Mouse (Mus musculus) limb, embryonic 15.5 days (tissue): ENCODE results near the gene Pmf1. TPM values are rescaled to one million over a fixed set of nuclear protein-coding genes. Genes with fewer than 3 reads are reported as not detected.

Experiments used
- ATAC-seq: fragments of 200-750 bp; cut with Nextera tagmentation; 2 replicates; pipeline ENCODE4 v1.8.0; 2017; ENCODE audit warnings: low read depth, moderate TSS enrichment; ENCODE audit not compliant: insufficient number of reproducible peaks, low FRiP score, low TSS enrichment
- H3K27ac ChIP-seq: fragments of 300-500 bp; sonication (generic); 2 replicates; pipeline ENCODE4 v1.5.1; 2015; ENCODE audit warnings: moderate library complexity, mild to moderate bottlenecking, inconsistent platforms
- H3K27me3 ChIP-seq: fragments of 300-500 bp; sonication (generic); 2 replicates; pipeline ENCODE4 v1.6.1; 2015; ENCODE audit warnings: inconsistent platforms
- H3K36me3 ChIP-seq: fragments of 300-500 bp; sonication (generic); 2 replicates; pipeline ENCODE4 v1.6.1; 2015; ENCODE audit warnings: inconsistent platforms
- H3K4me1 ChIP-seq: fragments of 300-500 bp; sonication (generic); 2 replicates; pipeline ENCODE4 v1.6.1; 2015; ENCODE audit warnings: inconsistent platforms
- H3K4me2 ChIP-seq: fragments of 300-500 bp; sonication (generic); 2 replicates; pipeline ENCODE4 v1.6.1; 2015; ENCODE audit warnings: mild to moderate bottlenecking, inconsistent platforms
- H3K4me3 ChIP-seq: fragments of 300-500 bp; sonication (generic); 2 replicates; pipeline ENCODE4 v1.5.1; 2015; ENCODE audit warnings: mild to moderate bottlenecking, inconsistent platforms
- H3K9ac ChIP-seq: fragments of 300-500 bp; sonication (generic); 2 replicates; pipeline ENCODE4 v1.6.1; 2015; ENCODE audit warnings: inconsistent platforms
- H3K9me3 ChIP-seq: fragments of 300-500 bp; sonication (generic); 2 replicates; pipeline ENCODE4 v1.6.1; 2016; ENCODE audit warnings: inconsistent platforms
- WGBS: fragments of 180-500 bp; shearing (Covaris S2); methylation state at CpG from one replicate; pipeline ENCODE4 v1.1.7; 2015; 5-methylcytosine and 5-hydroxymethylcytosine counted together
- polyA plus RNA-seq: library from polyadenylated mRNA; unstranded; fragments of >200 nt; fragmentation: Nextera tagmentation; extraction: Ambion mirVana; gene quantifications from 2 replicates; pipeline ENCODE4 v1.2.1, GENCODE M21; 2015

Gene Pmf1
- polyA plus RNA-seq: 94.9 and 106 TPM in 2 replicates

DNA sequence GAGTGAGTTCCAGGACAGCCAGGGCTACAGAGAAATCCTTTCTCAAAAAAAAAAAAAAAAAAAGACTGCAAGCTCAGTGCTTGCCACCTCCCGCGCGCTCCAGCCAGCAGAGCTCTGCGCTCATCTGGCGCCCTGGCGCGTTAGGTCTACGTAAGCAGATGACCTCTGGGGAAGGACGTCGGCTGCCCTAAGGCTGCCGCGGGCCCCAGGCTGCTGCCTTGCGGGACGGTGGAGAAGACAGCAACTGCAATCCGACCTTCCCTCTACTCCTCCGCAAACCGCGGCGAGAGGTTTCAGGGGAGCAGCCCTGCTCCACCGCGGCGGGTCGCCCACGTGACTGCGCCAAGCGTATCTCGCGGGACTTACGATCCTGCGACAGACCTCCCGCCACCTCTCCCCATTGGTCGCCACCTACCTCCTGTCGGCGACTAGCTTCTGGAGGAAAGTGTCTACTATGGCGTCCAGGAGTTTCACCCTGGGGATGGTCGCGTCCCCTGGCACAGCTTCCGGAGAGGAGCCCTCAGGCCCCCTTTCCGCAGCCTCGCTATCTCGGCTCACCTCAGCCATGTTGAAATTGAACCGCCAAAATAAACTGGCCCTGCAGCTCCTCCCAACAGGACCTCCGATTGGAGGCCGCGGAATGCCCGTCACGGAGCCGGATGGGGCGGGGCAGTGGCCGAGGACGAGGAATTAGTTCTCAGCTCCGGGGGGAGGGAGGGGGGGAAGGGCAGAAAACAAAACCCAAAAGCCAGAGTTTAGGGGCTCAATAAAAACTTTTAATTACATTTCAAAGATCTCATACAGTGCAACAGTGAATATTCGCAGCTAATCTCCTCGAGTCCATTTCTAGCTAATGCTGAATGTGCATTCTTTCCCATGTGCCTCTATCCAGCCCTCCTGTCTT, at the start of gene Pmf1:
Gene Pmf1 (minus strand): TSS at position 591 of the 904 bp plus-strand sequence.
- H3K36me3 ChIP-seq: peaks cover 39% of the 10 kb centered on the region
- peak within 1 kb of the TSS; percentile 90 for H3K9ac ChIP-seq
- H3K4me2 ChIP-seq: peak within 1 kb of the TSS; percentile 78

DNA sequence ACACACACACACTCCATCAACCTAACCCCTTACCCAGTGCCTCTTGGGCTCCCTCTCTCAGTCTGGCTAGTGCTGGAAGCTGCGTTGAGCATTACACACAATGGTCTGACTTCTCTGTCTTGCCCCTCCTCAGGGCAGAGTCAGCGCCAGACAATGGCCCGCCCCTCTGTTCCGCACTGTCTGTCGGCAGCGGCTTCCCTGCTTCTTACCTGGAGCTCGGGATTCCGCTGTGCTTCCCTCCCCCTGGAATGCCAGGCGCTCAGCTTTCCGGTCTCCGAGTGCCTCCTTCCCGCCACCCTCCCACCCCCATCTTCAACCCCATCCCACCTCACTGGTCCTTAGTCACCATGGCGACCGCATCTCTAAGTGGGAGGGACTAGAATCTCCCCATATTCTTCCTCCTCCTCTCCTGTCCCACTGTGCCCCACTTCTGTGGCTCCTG, 48.7 kb upstream of the Pmf1 start:
- peaks cover 4% of the 10 kb centered on the region for H3K27me3 ChIP-seq
- no peak for ATAC-seq
- no peaks in the 10 kb centered on the region for H3K36me3 ChIP-seq
- peak overlapping the region; percentile 29; the same call in 1 of the 2 replicates for H3K4me2 ChIP-seq
- no peaks in the 10 kb centered on the region for H3K9me3 ChIP-seq
- no peak overlapping the region for H3K27ac ChIP-seq
- no peak overlapping the region for H3K9ac ChIP-seq
- 7% methylated on average over 14 of the region's 14 CpGs for WGBS
- peaks cover 37% of the 10 kb centered on the region for H3K4me1 ChIP-seq
- H3K4me3 ChIP-seq: peak overlapping the region; percentile 4; the same call in 1 of the 2 replicates

More for the DNA sequence above, at the start of gene Pmf1:
- Histone ChIP-seq H3K4me3 (peak within 1 kb of the TSS; percentile 68), H3K27me3 (no peaks in the 10 kb centered on the region), H3K4me1 (peaks cover 38% of the 10 kb centered on the region), H3K9me3 (no peaks in the 10 kb centered on the region), H3K27ac (peak within 1 kb of the TSS; percentile 93)
- ATAC-seq: peak; percentile 89
- 1% methylated on average over 54 of the region's 54 CpGs for WGBS

DNA sequence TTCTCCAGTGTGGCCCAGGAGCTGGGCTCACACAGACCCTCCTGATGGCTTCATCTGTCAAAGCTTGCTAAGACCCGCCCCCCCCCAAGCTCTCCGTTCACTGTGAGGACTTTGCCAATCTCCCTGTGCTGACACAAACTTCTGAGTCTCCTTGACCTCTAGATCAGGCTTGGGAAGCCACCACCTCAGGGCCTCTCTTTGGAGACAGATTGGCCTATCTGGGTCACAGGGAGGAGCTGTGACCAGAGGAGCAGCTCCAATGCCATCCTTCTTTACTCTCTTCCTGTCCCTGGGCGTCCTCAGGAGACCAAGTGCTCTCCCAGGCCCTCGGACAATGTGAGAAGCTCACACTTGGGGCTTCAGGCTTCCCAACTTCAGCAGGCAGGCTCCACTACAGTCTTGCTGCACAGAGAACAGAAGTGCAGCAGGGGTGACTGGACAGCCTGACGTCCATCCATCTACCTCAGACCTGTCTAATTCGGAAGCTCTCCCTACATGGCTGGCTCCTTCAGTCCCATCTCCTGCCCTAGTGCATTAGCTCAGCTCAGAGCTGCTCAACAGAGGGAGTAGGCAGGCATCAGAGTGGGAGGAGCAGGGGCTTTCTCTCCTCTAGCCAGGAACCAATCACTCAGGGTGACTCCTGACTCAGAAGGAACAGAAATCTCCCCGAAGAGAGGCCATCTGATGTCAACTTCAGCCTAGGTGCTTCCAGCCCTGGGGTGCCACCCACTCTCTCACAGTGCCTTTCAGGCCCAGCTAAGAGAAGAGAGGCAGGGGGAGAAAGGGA, 46.8 kb upstream of the Pmf1 start:
- Histone ChIP-seq H3K27ac (no peak overlapping the region), H3K4me3 (no peak overlapping the region), H3K36me3 (no peaks in the 10 kb centered on the region), H3K4me2 (no peak overlapping the region), H3K27me3 (peaks cover 4% of the 10 kb centered on the region), H3K9ac (no peak overlapping the region), H3K9me3 (no peaks in the 10 kb centered on the region), H3K4me1 (peaks cover 40% of the 10 kb centered on the region)
- no peak for ATAC-seq
- WGBS: 65% methylated on average over 7 of the region's 7 CpGs

DNA sequence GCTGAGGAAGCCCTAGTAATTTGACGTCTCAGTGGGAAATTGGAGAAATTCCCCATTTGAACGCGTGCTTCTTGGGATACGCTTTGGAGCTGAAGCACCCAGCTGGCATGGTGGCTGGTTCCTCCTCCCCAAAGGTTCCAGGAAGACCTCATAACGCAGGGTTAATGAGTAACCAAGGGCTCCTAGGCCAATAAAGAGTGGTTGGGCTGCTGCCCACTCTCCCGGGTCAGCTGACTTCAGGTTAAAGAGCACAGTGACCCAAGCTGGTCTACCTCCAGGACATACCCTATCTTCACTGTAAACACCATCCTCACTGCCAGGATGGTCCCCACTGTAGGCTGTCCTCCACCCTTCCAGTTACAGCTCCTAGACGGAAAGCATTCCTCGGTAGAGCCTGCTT, 46.2 kb upstream of the Pmf1 start:
- Histone ChIP-seq H3K27me3 (peaks cover 4% of the 10 kb centered on the region), H3K4me1 (peaks cover 37% of the 10 kb centered on the region), H3K9ac (no peak overlapping the region), H3K4me3 (no peak overlapping the region), H3K9me3 (no peaks in the 10 kb centered on the region), H3K36me3 (no peaks in the 10 kb centered on the region), H3K4me2 (no peak overlapping the region), H3K27ac (no peak overlapping the region)
- WGBS: 82% methylated on average over 8 of the region's 8 CpGs
- no peak for ATAC-seq

DNA sequence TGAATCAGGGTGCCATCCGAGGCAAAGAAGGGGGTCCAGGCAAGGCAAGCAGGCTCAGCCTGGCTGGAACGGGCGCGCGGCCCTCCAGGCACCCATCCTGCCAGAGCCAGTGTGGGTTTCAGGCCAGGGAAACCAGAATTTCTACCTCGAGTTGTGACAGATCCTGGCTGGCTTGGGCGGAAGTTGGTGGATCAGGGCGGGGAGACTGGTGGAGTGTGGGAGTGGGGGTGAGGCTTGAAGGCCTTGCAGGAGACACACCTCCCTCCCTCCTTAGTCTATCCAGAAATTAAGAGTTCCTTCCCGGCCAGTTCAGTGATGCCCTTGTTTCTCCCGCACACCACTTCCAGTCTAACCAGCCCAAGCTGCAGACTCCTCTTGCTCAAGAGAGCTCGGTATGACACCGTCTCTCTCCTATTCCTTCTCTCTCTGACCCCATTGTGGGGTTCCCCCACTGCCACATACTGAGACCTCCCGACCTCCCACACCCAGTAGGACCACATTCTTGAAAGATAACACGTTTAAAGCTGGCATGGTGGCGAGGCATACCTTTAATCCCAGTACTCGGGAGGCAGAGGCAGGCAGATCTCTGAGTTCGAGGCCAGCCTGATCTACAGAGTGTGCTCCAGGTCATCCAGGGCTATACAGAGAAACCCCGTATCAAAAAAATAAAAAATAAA, 45.6 kb upstream of the Pmf1 start:
- no peaks in the 10 kb centered on the region for H3K36me3 ChIP-seq
- no peak for ATAC-seq
- peak overlapping the region; percentile 18; the same call in 1 of the 2 replicates for H3K9ac ChIP-seq
- peaks cover 4% of the 10 kb centered on the region for H3K27me3 ChIP-seq
- peak overlapping the region; percentile 20 for H3K4me3 ChIP-seq
- 69% methylated on average over 18 of the region's 18 CpGs for WGBS
- peak overlapping the region; percentile 77 for H3K27ac ChIP-seq
- H3K9me3 ChIP-seq: no peaks in the 10 kb centered on the region
- H3K4me1 ChIP-seq: peaks cover 31% of the 10 kb centered on the region
- peak overlapping the region; percentile 4; the same call in 1 of the 2 replicates for H3K4me2 ChIP-seq

DNA sequence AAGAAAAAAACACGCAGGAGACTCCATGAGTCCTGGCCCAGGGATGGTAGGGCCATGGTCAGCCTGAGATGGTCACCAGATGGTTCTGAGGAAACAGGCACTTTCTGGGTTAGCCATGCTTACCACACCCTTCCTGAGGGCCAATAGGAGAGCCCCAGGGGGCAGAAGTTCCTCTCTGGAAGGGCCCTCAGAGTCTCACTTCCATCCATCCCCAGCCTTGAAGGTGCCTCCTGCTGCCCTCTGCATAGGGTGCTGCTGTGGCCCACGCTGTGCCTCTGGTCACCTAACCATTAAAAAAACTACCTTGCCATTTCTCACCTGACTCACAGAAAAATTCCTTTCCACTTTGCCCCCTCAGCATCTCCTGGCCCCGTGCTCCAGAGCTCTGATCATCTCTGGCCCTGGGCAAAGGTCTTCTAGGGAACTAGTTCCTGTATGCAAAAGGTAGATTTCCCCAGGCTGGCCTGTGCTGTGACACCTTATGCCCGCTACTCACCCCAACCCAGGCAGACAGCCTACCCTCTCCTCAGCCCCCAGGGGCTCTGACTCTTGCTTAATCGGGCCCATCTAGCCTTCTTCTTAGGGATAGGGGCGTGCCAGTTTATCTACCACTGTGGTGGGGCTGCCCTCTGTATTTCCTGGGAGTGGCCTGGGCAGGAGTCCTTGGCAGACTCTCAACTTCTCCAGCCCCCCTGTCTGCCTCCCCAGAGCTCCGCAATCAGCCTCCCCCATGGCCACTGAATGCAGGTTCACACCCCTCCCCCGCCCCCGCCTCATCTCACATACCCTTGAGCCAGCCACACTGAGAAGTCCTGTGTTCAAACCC, 44.8 kb upstream of the Pmf1 start:
- no peaks in the 10 kb centered on the region for H3K9me3 ChIP-seq
- peaks cover 4% of the 10 kb centered on the region for H3K27me3 ChIP-seq
- peaks cover 29% of the 10 kb centered on the region for H3K4me1 ChIP-seq
- ATAC-seq: no peak
- H3K9ac ChIP-seq: peak overlapping the region; percentile 18; the same call in 1 of the 2 replicates
- peak overlapping the region; percentile 20 for H3K4me3 ChIP-seq
- H3K36me3 ChIP-seq: no peaks in the 10 kb centered on the region
- 37% methylated on average over 9 of the region's 9 CpGs for WGBS
- H3K27ac ChIP-seq: peak overlapping the region; percentile 77
- peak overlapping the region; percentile 4; the same call in 1 of the 2 replicates for H3K4me2 ChIP-seq

DNA sequence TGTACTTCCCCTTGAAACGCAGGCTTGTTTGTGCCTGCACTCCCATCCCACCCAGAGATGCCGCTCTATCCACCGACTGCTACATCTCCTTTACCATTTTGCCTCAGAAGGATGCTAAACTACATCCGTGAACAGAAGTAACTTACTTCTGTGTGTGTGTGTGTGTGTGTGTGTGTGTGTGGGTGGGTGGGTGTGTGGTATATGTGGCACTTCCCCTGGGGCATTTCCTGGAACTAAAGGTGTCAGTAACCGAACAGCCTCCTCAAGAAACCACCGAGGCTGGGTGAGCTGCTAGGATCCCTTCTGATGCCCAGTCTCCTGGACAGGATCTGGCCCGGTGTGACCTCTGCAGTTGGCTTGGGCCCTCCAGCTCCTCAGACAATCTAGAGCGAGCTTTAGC, 43.9 kb upstream of the Pmf1 start:
- H3K9me3 ChIP-seq: no peaks in the 10 kb centered on the region
- H3K4me3 ChIP-seq: no peak overlapping the region
- H3K36me3 ChIP-seq: no peaks in the 10 kb centered on the region
- 64% methylated on average over 8 of the region's 8 CpGs for WGBS
- no peak overlapping the region for H3K4me2 ChIP-seq
- H3K4me1 ChIP-seq: peaks cover 38% of the 10 kb centered on the region
- peaks cover 4% of the 10 kb centered on the region for H3K27me3 ChIP-seq
- H3K9ac ChIP-seq: no peak overlapping the region
- no peak for ATAC-seq
- no peak overlapping the region for H3K27ac ChIP-seq

DNA sequence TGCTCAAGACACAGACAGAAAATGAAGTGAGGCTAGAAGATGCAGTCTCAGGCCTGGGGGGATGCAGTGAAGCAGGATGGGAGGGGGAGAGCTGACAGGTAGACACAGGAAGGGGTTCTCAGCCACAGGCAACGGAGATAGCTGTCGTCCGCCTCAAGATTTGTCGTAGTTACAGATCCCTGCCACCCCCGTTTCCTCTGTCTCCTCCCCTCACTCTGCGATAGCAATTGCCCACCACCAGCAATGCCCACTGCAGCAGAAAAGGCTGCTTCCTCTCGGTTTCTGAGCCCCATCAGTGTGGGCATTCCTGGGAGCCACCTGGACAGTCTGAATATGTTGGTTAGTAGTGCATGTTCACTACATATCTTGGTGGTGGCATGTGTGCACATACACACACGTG, 43.2 kb upstream of the Pmf1 start:
- Histone ChIP-seq H3K4me3 (no peak overlapping the region), H3K4me2 (no peak overlapping the region), H3K9me3 (no peaks in the 10 kb centered on the region), H3K36me3 (no peaks in the 10 kb centered on the region), H3K27me3 (no peaks in the 10 kb centered on the region), H3K27ac (no peak overlapping the region), H3K4me1 (peaks cover 34% of the 10 kb centered on the region), H3K9ac (no peak overlapping the region)
- 44% methylated on average over 8 of the region's 8 CpGs for WGBS
- ATAC-seq: no peak

DNA sequence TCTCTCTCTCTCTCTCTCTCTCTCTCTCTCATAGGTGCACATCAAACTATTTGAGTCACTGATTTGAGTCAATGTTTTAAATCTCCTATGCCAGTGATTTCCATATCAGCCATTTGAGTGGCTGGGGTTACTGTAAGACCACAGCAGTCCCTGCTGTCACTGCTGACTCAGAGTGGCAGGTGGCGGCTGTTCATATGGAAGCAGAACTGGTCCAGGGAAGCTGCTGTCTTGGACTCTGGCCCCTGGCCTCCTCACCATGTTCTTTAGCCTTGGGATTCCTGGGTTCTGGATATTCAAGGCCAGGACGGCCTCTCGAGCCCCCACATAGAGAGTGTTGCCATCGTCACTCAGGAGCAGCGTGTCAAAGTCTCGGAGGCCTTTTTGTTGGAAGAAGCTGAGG, 42.6 kb upstream of the Pmf1 start:
- 74% methylated on average over 6 of the region's 6 CpGs for WGBS
- Histone ChIP-seq H3K27me3 (no peaks in the 10 kb centered on the region), H3K4me2 (no peak overlapping the region), H3K27ac (no peak overlapping the region), H3K9me3 (no peaks in the 10 kb centered on the region), H3K36me3 (no peaks in the 10 kb centered on the region), H3K4me1 (peaks cover 29% of the 10 kb centered on the region), H3K9ac (no peak overlapping the region), H3K4me3 (no peak overlapping the region)
- ATAC-seq: no peak

DNA sequence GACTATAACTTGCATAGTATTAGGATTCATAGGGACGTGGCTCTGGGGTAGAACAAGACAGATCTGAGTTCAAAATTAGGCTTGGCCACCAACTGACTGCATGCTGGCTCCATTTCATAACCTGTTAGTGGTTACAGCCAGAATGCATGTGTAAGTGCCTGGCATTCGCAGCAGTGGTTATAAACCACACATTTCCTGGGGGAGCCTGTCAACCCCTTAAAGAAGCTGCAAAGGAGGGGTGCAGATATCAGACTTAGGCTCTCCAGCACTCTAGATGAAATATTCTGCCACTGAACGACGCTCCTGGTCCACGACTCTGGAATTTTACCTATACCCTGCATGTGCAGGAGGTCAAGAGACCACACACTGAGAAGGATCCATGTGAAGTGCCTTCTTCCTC, 42.1 kb upstream of the Pmf1 start:
- 70% methylated on average over 5 of the region's 5 CpGs for WGBS

More for the DNA sequence above, 42.1 kb upstream of the Pmf1 start:
- peaks cover 29% of the 10 kb centered on the region for H3K4me1 ChIP-seq
- no peaks in the 10 kb centered on the region for H3K27me3 ChIP-seq
- H3K36me3 ChIP-seq: no peaks in the 10 kb centered on the region
- no peak overlapping the region for H3K4me2 ChIP-seq
- H3K9ac ChIP-seq: no peak overlapping the region
- H3K4me3 ChIP-seq: no peak overlapping the region
- H3K9me3 ChIP-seq: no peaks in the 10 kb centered on the region
- ATAC-seq: no peak
- H3K27ac ChIP-seq: no peak overlapping the region
